Mouse (Mus musculus) ES-E14 (cell line): Measurements from ENCODE around the gene Dusp1.

Source experiments
- CHD2 ChIP-seq: IDR thresholded peaks from 2 replicates; pipeline ENCODE4 v1.6.1; 2014; ENCODE audit warnings: mild to moderate bottlenecking, low read depth, low read length, inconsistent platforms
- HCFC1 ChIP-seq: IDR thresholded peaks from 2 replicates; pipeline ENCODE4 v1.6.1; 2012; ENCODE audit warnings: low read length, inconsistent platforms, borderline replicate concordance; ENCODE audit not compliant: insufficient read depth
- MAFK ChIP-seq: IDR thresholded peaks from 2 replicates; pipeline ENCODE4 v1.6.1; 2014; ENCODE audit warnings: mild to moderate bottlenecking, low read depth, low read length, inconsistent platforms; ENCODE audit not compliant: insufficient read depth
- ZNF384 ChIP-seq: IDR thresholded peaks from 2 replicates; pipeline ENCODE4 v1.6.1; 2012; ENCODE audit warnings: low read depth, low read length, inconsistent platforms

DNA sequence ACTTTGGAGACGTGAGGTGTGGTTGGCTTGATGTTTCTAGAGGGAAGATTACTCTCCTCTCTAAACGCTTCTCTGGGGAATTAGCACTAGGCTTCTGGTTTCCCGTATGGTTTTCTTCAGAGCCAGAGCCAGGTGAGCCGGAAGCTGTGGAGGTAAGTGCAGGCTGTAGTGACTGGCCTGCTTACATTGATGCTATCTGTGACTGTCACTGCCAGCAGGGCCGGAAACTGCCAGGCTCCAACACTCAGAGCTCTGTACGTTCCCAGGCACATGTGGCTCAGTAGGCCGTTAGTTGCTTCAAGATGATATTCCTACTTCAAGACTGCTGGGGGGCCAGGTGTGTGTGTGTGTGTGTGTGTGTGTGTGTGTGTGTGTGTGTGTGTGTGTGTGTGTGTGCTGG is 32.2 kb upstream of the Dusp1 start:
- TF ChIP-seq ZNF384 = no peak
- TF ChIP-seq HCFC1 = no peak
- no peak for TF ChIP-seq MAFK
- no peak for TF ChIP-seq CHD2
